In the genomic region with DNA sequence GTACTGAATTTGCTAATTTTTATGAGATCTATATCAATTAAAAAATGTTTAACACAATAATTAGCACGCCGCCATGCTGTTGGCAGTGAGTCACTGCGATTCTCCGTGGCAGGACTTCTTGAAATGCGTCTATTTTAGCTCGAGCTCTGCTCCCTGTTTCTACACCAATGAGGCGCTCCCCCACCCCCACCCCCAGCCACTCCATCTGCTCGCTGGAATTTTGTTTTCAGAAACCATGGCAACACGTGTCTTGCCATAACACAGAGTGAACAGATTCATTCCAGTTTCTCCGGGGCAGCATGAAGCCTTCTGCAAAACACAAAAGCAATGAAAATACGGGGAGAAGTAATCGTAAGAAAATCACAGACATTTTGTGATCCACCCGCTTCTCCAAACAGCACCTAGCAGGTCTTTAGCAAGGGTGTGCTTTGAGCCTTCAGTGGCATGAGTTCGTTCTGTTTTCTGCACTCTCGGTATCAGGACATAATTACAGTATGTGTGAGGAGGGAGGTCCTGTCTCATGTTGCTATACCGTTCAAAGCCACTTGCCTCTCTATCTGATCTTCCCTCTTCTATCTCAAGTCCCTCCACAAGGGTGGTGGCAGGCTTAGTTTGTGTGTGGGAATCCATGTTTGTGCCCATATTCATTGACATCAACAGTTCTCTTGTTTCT, we compare ENCODE assay signal across 8 mouse cellular contexts. TPM values are rescaled to one million over a fixed set of nuclear protein-coding genes. Genes with fewer than 3 reads are reported as not detected.
DNase-seq lines count a peak whose midpoint lies in the region; ATAC-seq and TF ChIP-seq lines count a peak whose summit lies in the region.

No protein-coding gene starts in this region.

- no peaks in the 10 kb centered on the region for H3K27me3 ChIP-seq in cerebellum, adult 2 months (ENCODE audit: control insufficient read depth, insufficient read depth, low read length)
- H3K27me3 ChIP-seq in forebrain, postnatal 0 days (ENCODE audit: insufficient read depth, low read length) = no peaks in the 10 kb centered on the region
- H3K27me3 ChIP-seq in stomach, embryonic 14.5 days (ENCODE audit: control insufficient read depth, insufficient read depth, low read length) = no peaks in the 10 kb centered on the region

- no peak for DNase-seq in cerebellum, adult 11 months
- DNase-seq in cerebellum, adult 2 months = peak; percentile 21 to 58
- DNase-seq in forebrain, postnatal 0 days = peak; percentile 94
- peak; percentile 56 to 69 for DNase-seq in layer of hippocampus, adult 8-10 months (ENCODE audit: low spot score in 2 of 2)
- DNase-seq in mesoderm, embryonic 11.5 days (ENCODE audit: low read depth, low spot score) = peak; percentile 80
- DNase-seq in T-cell, adult 2 months (ENCODE audit: low spot score) = no peak

- peak overlapping the region; percentile 46 for H3K9ac ChIP-seq in forebrain, postnatal 0 days
- no peak overlapping the region for H3K9ac ChIP-seq in stomach, embryonic 14.5 days (replicated peaks; ENCODE audit: low read depth, low read length)

- TF ChIP-seq POLR2A in cerebellum, adult 2 months (IDR thresholded peaks at IDR 0.05; ENCODE audit: borderline replicate concordance, insufficient read depth, low read length) = no peak

- TF ChIP-seq CTCF in cerebellum, adult 2 months (IDR thresholded peaks at IDR 0.05; ENCODE audit: borderline replicate concordance, insufficient read depth, low read depth, low read length) = no peak
- peak; percentile 34; the same call in 1 of the 2 replicates for TF ChIP-seq CTCF in forebrain, postnatal 0 days (IDR thresholded peaks at IDR 0.05; ENCODE audit: low read depth)

- no peak overlapping the region for H3K27ac ChIP-seq in cerebellum, adult 2 months (ENCODE audit: insufficient read depth, low read length)
- peak overlapping the region; percentile 92 for H3K27ac ChIP-seq in forebrain, postnatal 0 days (ENCODE audit: low read depth, low read length)
- no peak overlapping the region for H3K27ac ChIP-seq in stomach, embryonic 14.5 days (ENCODE audit: low read length)

- peak overlapping the region; percentile 40 for H3K4me3 ChIP-seq in cerebellum, adult 2 months (replicated peaks; ENCODE audit: insufficient read depth, low read depth, low read length)
- peak overlapping the region; percentile 30 for H3K4me3 ChIP-seq in forebrain, postnatal 0 days (ENCODE audit: low read depth, low read length)
- peak overlapping the region; percentile 7; the same call in 1 of the 2 replicates for H3K4me3 ChIP-seq in stomach, embryonic 14.5 days (ENCODE audit: low read depth, low read length)

- H3K9me3 ChIP-seq in forebrain, postnatal 0 days (ENCODE audit: low read length) = no peaks in the 10 kb centered on the region
- no peaks in the 10 kb centered on the region for H3K9me3 ChIP-seq in stomach, embryonic 14.5 days (ENCODE audit: control insufficient read depth, low read depth, low read length)

- no peaks in the 10 kb centered on the region for H3K36me3 ChIP-seq in forebrain, postnatal 0 days (ENCODE audit: insufficient read depth)
- no peaks in the 10 kb centered on the region for H3K36me3 ChIP-seq in stomach, embryonic 14.5 days (ENCODE audit: control insufficient read depth, insufficient read depth, low read length)

- WGBS in cerebellum, adult 2 months = 4% methylated on average over 16 of the region's 16 CpGs
- 3% methylated on average over 16 of the region's 16 CpGs for WGBS in forebrain, postnatal 0 days
- 13% methylated on average over 16 of the region's 16 CpGs for WGBS in stomach, embryonic 14.5 days

- peaks cover 4% of the 10 kb centered on the region; the same call in 1 of the 2 replicates for H3K4me1 ChIP-seq in cerebellum, adult 2 months (ENCODE audit: control insufficient read depth, insufficient read depth, low read length)
- peaks cover 13% of the 10 kb centered on the region; the same call in 1 of the 2 replicates for H3K4me1 ChIP-seq in forebrain, postnatal 0 days (ENCODE audit: insufficient read depth)
- peaks cover 12% of the 10 kb centered on the region; the same call in 1 of the 2 replicates for H3K4me1 ChIP-seq in stomach, embryonic 14.5 days (ENCODE audit: control insufficient read depth, insufficient read depth, low read length)

- ATAC-seq in cerebellum, adult (ENCODE audit: insufficient number of reproducible peaks, low FRiP score, low TSS enrichment) = peak; percentile 66
- ATAC-seq in forebrain, postnatal 0 days = peak; percentile 95
- ATAC-seq in stomach, embryonic 14.5 days (ENCODE audit: insufficient number of reproducible peaks, insufficient read depth, low FRiP score, low read depth) = peak; percentile 81; the same call in 1 of the 2 replicates

- peak overlapping the region; percentile 54 for H3K4me2 ChIP-seq in forebrain, postnatal 0 days (ENCODE audit: low read depth)
- peak overlapping the region; percentile 39 for H3K4me2 ChIP-seq in stomach, embryonic 14.5 days (replicated peaks; ENCODE audit: low read depth, low read length)

RNA-seq across cellular contexts. Expression of a gene that starts 34.1 kb away (rescaled TPM):
- 20.8 and 22.7 TPM in 2 replicates for polyA plus RNA-seq in cerebellum, adult 2 months (2012; rRNA removed)
- total RNA-seq in forebrain, postnatal 0 days (2014; rRNA removed) = 98.1 and 106 TPM in 2 replicates
- 6.8 and 11.6 TPM in 2 replicates for polyA plus RNA-seq in forebrain, postnatal 0 days (2015; fragmentation: Nextera tagmentation; extraction: Ambion mirVana)
- total RNA-seq in layer of hippocampus, adult 8-10 months (2022) = 100 to 1,000 TPM; 103 to 128 (median 120) TPM
- 0.46 and 0.50 TPM in 2 replicates for polyA plus RNA-seq in stomach, embryonic 14.5 days (2014; fragmentation: Nextera tagmentation; extraction: Ambion mirVana)

RNA-seq across cellular contexts. Expression of a gene that starts 41.7 kb away (rescaled TPM):
- polyA plus RNA-seq in cerebellum, adult 2 months (2012; rRNA removed) = 4.2 and 5.5 TPM in 2 replicates
- total RNA-seq in forebrain, postnatal 0 days (2014; rRNA removed) = 29.1 and 35.7 TPM in 2 replicates
- polyA plus RNA-seq in forebrain, postnatal 0 days (2015; fragmentation: Nextera tagmentation; extraction: Ambion mirVana) = 35.8 and 45.3 TPM in 2 replicates
- total RNA-seq in layer of hippocampus, adult 8-10 months (2022) = 1 to 10 TPM; 2.0 to 3.3 (median 2.2) TPM
- 348 and 373 TPM in 2 replicates for polyA plus RNA-seq in stomach, embryonic 14.5 days (2014; fragmentation: Nextera tagmentation; extraction: Ambion mirVana)

RNA-seq across cellular contexts. Expression of a gene that starts 48.1 kb away (rescaled TPM):
- polyA plus RNA-seq in cerebellum, adult 2 months (2012; rRNA removed) = 27.6 and 29.8 TPM in 2 replicates
- 18.1 and 18.7 TPM in 2 replicates for total RNA-seq in forebrain, postnatal 0 days (2014; rRNA removed)
- 20.2 and 21.8 TPM in 2 replicates for polyA plus RNA-seq in forebrain, postnatal 0 days (2015; fragmentation: Nextera tagmentation; extraction: Ambion mirVana)
- total RNA-seq in layer of hippocampus, adult 8-10 months (2022) = 10 to 100 TPM; 18.9 to 21.5 (median 21.0) TPM
- polyA plus RNA-seq in stomach, embryonic 14.5 days (2014; fragmentation: Nextera tagmentation; extraction: Ambion mirVana) = 34.2 and 35.3 TPM in 2 replicates

Comparison
In these comparisons a context has a peak if more than half of its experiments do, and no peak if none do; other contexts are left out.
1. DNase-seq: peak in cerebellum, adult 2 months (2 of 2), forebrain, postnatal 0 days (single experiment), layer of hippocampus, adult 8-10 months (2 of 2) and mesoderm, embryonic 11.5 days (single experiment); none in cerebellum, adult 11 months (single experiment) and T-cell, adult 2 months (single experiment).
2. Peak in every context shown above with its lines, with median percentiles within 50 percentile points of each other: ATAC-seq and H3K4me3 ChIP-seq.